Mouse (Mus musculus): ENCODE data around the gene Khk.

GRCm38 (mm10) chr5:30950451-30950850 is 29.2 kb downstream of the Khk start:
- TF ChIP-seq CTCF (IDR thresholded peaks at IDR 0.05; ENCODE audit: extremely low read depth, insufficient read length, insufficient replicate concordance, low read depth, low read length) (no peak), POLR2A (IDR thresholded peaks at IDR 0.05; ENCODE audit: low read depth, low read length) (no peak)
